Mouse (Mus musculus): ENCODE measurements around the gene Cmpk1. TPM values are rescaled to one million over a fixed set of nuclear protein-coding genes. Genes with fewer than 3 reads are reported as not detected.

The Cmpk1 gene
- polyA plus RNA-seq, 1 experiment from 2014 or later, result 75.6 TPM

GRCm38 (mm10) chr4:114942112-114942511 lies 44.9 kb downstream of the Cmpk1 start:
- Histone ChIP-seq H3K4me3 (no peak overlapping the region), H3K9me3 (replicated peaks) (no peaks in the 10 kb centered on the region), H3K27me3 (replicated peaks) (peaks cover 49% of the 10 kb centered on the region), H3K4me2 (no peak overlapping the region), H3K27ac (no peak overlapping the region), H3K9ac (no peak overlapping the region), H3K36me3 (no peaks in the 10 kb centered on the region), H3K4me1 (no peaks in the 10 kb centered on the region)
- ATAC-seq, result no peak
- 53% methylated on average over 4 of the region's 4 CpGs for WGBS (ENCODE audit: insufficient replicate concordance)

GRCm38 (mm10) chr4:114941311-114941710 lies 45.7 kb downstream of the Cmpk1 start:
- Histone ChIP-seq H3K4me3 (no peak overlapping the region), H3K27me3 (replicated peaks) (peaks cover 48% of the 10 kb centered on the region), H3K27ac (no peak overlapping the region), H3K9me3 (replicated peaks) (no peaks in the 10 kb centered on the region), H3K4me1 (no peaks in the 10 kb centered on the region), H3K9ac (no peak overlapping the region), H3K4me2 (no peak overlapping the region), H3K36me3 (no peaks in the 10 kb centered on the region)
- WGBS (ENCODE audit: insufficient replicate concordance), result 64% methylated on average over 4 of the region's 4 CpGs
- no peak for ATAC-seq

GRCm38 (mm10) chr4:114938248-114938647 lies 48.8 kb downstream of the Cmpk1 start:
- Histone ChIP-seq H3K9me3 (replicated peaks) (no peaks in the 10 kb centered on the region), H3K4me1 (no peaks in the 10 kb centered on the region), H3K27ac (no peak overlapping the region), H3K36me3 (no peaks in the 10 kb centered on the region), H3K4me2 (no peak overlapping the region), H3K4me3 (no peak overlapping the region), H3K27me3 (replicated peaks) (peaks cover 44% of the 10 kb centered on the region), H3K9ac (no peak overlapping the region)
- WGBS (ENCODE audit: insufficient replicate concordance), result 59% methylated on average over 3 of the region's 3 CpGs
- no peak for ATAC-seq

- no peak overlapping the region for H3K4me3 ChIP-seq
- WGBS (ENCODE audit: insufficient replicate concordance), result 45% methylated on average over 4 of the region's 4 CpGs
Observed at GRCm38 (mm10) chr4:114937459-114938047, 49.5 kb downstream of the Cmpk1 start.

GRCm38 (mm10) chr4:114934188-114934587 lies 52.9 kb downstream of the Cmpk1 start:
- no peaks in the 10 kb centered on the region for H3K36me3 ChIP-seq
- no peak overlapping the region for H3K4me2 ChIP-seq
- no peak overlapping the region for H3K4me3 ChIP-seq
- peaks cover 67% of the 10 kb centered on the region for H3K27me3 ChIP-seq (replicated peaks)
- WGBS (ENCODE audit: insufficient replicate concordance), result 50% methylated on average over 6 of the region's 6 CpGs
- ATAC-seq, result no peak
- no peaks in the 10 kb centered on the region for H3K9me3 ChIP-seq (replicated peaks)
- H3K27ac ChIP-seq, result no peak overlapping the region
- no peak overlapping the region for H3K9ac ChIP-seq
- no peaks in the 10 kb centered on the region for H3K4me1 ChIP-seq

More at GRCm38 (mm10) chr4:114937459-114938047, 49.5 kb downstream of the Cmpk1 start:
- Histone ChIP-seq H3K4me1 (no peaks in the 10 kb centered on the region), H3K27ac (no peak overlapping the region), H3K36me3 (no peaks in the 10 kb centered on the region), H3K4me2 (no peak overlapping the region), H3K27me3 (replicated peaks) (peaks cover 45% of the 10 kb centered on the region), H3K9me3 (replicated peaks) (no peaks in the 10 kb centered on the region), H3K9ac (no peak overlapping the region)
- ATAC-seq, result no peak

GRCm38 (mm10) chr4:114932747-114933146 lies 54.3 kb downstream of the Cmpk1 start:
- WGBS (ENCODE audit: insufficient replicate concordance), result 61% methylated on average over 4 of the region's 4 CpGs
- peaks cover 69% of the 10 kb centered on the region for H3K27me3 ChIP-seq (replicated peaks)
- H3K36me3 ChIP-seq, result no peaks in the 10 kb centered on the region
- ATAC-seq, result no peak
- H3K4me2 ChIP-seq, result no peak overlapping the region
- H3K9me3 ChIP-seq (replicated peaks), result no peaks in the 10 kb centered on the region
- no peaks in the 10 kb centered on the region for H3K4me1 ChIP-seq
- H3K9ac ChIP-seq, result no peak overlapping the region
- no peak overlapping the region for H3K27ac ChIP-seq
- no peak overlapping the region for H3K4me3 ChIP-seq

GRCm38 (mm10) chr4:114929155-114929554 lies 57.9 kb downstream of the Cmpk1 start:
- no peak overlapping the region for H3K4me3 ChIP-seq
- no peak overlapping the region for H3K27ac ChIP-seq
- no peak overlapping the region for H3K9ac ChIP-seq
- no peak for ATAC-seq
- H3K4me1 ChIP-seq, result peaks cover 7% of the 10 kb centered on the region; the same call in 1 of the 2 replicates
- H3K9me3 ChIP-seq (replicated peaks), result no peaks in the 10 kb centered on the region
- no peaks in the 10 kb centered on the region for H3K36me3 ChIP-seq
- peaks cover 86% of the 10 kb centered on the region for H3K27me3 ChIP-seq (replicated peaks)
- WGBS (ENCODE audit: insufficient replicate concordance), result 46% methylated on average over 15 of the region's 15 CpGs
- H3K4me2 ChIP-seq, result no peak overlapping the region

- H3K9me3 ChIP-seq (replicated peaks), result no peaks in the 10 kb centered on the region
- ATAC-seq, result no peak
- H3K9ac ChIP-seq, result no peak within 1 kb of the TSS
- peaks cover 7% of the 10 kb centered on the region; the same call in 1 of the 2 replicates for H3K4me1 ChIP-seq
- H3K4me2 ChIP-seq, result peak within 1 kb of the TSS; percentile 59
- H3K36me3 ChIP-seq, result no peaks in the 10 kb centered on the region
- WGBS (ENCODE audit: insufficient replicate concordance), result 4% methylated on average over 20 of the region's 25 CpGs
- H3K27me3 ChIP-seq (replicated peaks), result peaks cover 92% of the 10 kb centered on the region
- H3K27ac ChIP-seq, result no peak within 1 kb of the TSS
- peak within 1 kb of the TSS; percentile 39 for H3K4me3 ChIP-seq
Observed at GRCm38 (mm10) chr4:114925917-114926312, 61.1 kb downstream of the Cmpk1 start, which contains the start of gene Foxe3. TSS of gene Foxe3 (minus strand) at chr4:114926013.

GRCm38 (mm10) chr4:114924971-114925916 lies 61.8 kb downstream of the Cmpk1 start:
- WGBS (ENCODE audit: insufficient replicate concordance), result 1% methylated on average over 125 of the region's 125 CpGs
- H3K27ac ChIP-seq, result no peak overlapping the region

GRCm38 (mm10) chr4:114917091-114917490 lies 70.0 kb downstream of the Cmpk1 start:
- 28% methylated on average over 2 of the region's 2 CpGs for WGBS (ENCODE audit: insufficient replicate concordance)
- Histone ChIP-seq H3K27me3 (replicated peaks) (peaks cover 80% of the 10 kb centered on the region), H3K4me1 (no peaks in the 10 kb centered on the region), H3K9me3 (replicated peaks) (no peaks in the 10 kb centered on the region), H3K9ac (no peak overlapping the region), H3K27ac (no peak overlapping the region), H3K36me3 (no peaks in the 10 kb centered on the region), H3K4me3 (no peak overlapping the region), H3K4me2 (no peak overlapping the region)
- no peak for ATAC-seq

More at GRCm38 (mm10) chr4:114924971-114925916, 61.8 kb downstream of the Cmpk1 start:
- H3K9me3 ChIP-seq (replicated peaks), result no peaks in the 10 kb centered on the region
- H3K9ac ChIP-seq, result no peak overlapping the region
- ATAC-seq, result no peak
- H3K4me1 ChIP-seq, result peaks cover 7% of the 10 kb centered on the region; the same call in 1 of the 2 replicates
- H3K4me3 ChIP-seq, result peak overlapping the region; percentile 39
- peaks cover 89% of the 10 kb centered on the region for H3K27me3 ChIP-seq (replicated peaks)
- no peaks in the 10 kb centered on the region for H3K36me3 ChIP-seq
- peak overlapping the region; percentile 59 for H3K4me2 ChIP-seq

- Histone ChIP-seq H3K4me2 (no peak overlapping the region), H3K4me3 (no peak overlapping the region), H3K9ac (no peak overlapping the region), H3K36me3 (no peaks in the 10 kb centered on the region), H3K27ac (no peak overlapping the region), H3K9me3 (replicated peaks) (no peaks in the 10 kb centered on the region), H3K27me3 (replicated peaks) (peaks cover 82% of the 10 kb centered on the region), H3K4me1 (no peaks in the 10 kb centered on the region)
- WGBS (ENCODE audit: insufficient replicate concordance), result 38% methylated on average over 4 of the region's 4 CpGs
- ATAC-seq, result no peak
Observed at GRCm38 (mm10) chr4:114916056-114916455, 71.0 kb downstream of the Cmpk1 start.

- Histone ChIP-seq H3K9ac (no peak overlapping the region), H3K9me3 (replicated peaks) (no peaks in the 10 kb centered on the region), H3K4me3 (no peak overlapping the region), H3K4me2 (no peak overlapping the region), H3K4me1 (peaks cover 12% of the 10 kb centered on the region), H3K27ac (no peak overlapping the region), H3K36me3 (no peaks in the 10 kb centered on the region), H3K27me3 (replicated peaks) (peaks cover 91% of the 10 kb centered on the region)
- WGBS (ENCODE audit: insufficient replicate concordance), result 3% methylated on average over 13 of the region's 13 CpGs
- no peak for ATAC-seq
Observed at GRCm38 (mm10) chr4:114913594-114913962, 73.5 kb downstream of the Cmpk1 start.

All from liver, embryonic 12.5 days (tissue).